Mouse (Mus musculus): ENCODE measurements around the gene Usp7.

DNA sequence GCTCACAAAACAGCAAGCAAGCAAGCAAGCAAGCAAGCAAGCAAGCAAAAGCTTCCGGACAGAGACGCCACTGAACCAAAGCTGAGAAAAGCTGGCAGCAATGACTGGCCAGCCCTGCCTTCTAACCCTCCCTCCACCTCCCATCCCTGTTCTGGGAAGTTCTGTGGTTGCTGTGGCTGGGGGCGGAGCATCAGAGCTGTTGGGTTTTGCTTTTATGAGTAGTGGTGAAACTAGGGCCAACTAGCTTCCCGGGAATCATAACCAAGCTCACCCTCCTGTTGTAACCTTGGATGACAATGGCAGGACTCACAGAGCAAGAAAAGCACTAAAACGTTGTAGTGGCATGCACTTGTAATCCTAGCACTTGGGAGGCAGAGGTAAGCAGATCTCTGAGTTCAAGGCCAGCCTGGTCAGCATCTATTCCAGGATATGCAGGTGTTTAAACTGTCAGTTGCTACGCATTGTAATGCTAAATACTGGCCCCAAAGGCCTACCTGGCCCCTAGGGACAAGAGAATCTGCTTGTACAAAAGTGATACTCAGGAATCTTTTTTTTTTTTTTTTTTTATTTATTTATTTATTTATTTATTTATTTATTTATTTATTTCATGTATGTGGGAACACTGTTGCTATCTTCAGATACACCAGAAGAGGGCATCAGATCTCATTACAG is 43.8 kb downstream of the Usp7 start:
- TF ChIP-seq GATA1 (IDR thresholded peaks at IDR 0.05; ENCODE audit: low read length) (no peak), TAL1 (IDR thresholded peaks at IDR 0.05; ENCODE audit: low read length) (no peak)
